Mouse (Mus musculus): ENCODE data around the gene Ptchd4. TPM values are rescaled to one million over a fixed set of nuclear protein-coding genes. Genes with fewer than 3 reads are reported as not detected.

The Ptchd4 gene
- 10 to 100 TPM in 1 of 2 experiments, 1 to 10 TPM in 1; 9.5 to 11.3 TPM for total RNA-seq (2021)

DNA sequence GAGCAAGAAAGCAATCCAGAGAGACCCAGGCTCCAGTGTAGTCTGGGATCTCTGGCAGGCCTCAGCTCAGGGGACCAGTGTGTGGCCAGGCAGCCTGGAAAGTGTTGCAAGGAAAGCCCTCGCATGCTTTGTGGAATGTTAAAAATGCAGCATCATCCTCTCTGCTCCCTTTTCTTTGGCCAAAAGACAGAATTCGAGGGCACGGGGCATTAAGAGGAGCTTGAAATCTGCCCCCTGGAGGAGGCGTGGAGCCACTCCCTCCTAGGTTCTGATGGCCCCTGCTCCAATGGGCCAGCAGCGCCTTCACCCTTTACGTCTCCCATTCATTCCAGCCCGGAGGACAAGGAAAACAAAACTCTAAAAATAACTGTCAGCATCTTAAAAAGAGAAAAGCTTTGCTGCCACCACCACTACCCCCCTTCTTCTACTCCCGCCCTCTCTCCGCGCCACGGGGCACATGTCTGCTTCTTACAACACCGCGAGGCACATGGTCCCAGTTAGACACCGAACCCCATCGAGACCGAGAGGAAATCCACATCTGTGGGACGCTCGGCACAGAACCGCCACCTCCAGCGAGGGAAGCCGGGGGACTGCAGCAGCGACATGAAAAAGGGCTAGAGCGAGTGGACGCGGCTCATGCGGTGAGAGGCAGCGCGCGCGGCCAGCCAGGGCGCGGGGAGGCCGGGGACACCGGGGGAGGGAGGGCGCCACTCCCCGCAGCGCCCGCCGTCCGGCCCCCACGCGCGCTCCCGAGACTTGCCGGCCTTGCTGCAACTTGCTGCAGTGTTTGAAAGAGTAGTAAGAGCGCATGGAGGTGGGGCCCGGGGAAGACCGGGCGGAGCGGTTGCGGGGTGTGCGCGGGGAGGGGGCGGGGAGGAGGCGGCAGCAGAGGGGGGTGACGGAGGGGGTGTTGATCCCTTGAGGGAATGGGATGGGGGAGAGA lies at the start of gene Ptchd4:
Gene Ptchd4 (plus strand): TSS at position 279 of the 943 bp plus-strand sequence.
- intact Hi-C loops (cut with DNase I): loop anchor here (5.0 kb wide), 2 partner anchors 191 to 286 kb away; no protein-coding TSS in a partner anchor
- DNase-seq (ENCODE audit: low spot score in 2 of 2): peak; percentile 67 to 76

DNA sequence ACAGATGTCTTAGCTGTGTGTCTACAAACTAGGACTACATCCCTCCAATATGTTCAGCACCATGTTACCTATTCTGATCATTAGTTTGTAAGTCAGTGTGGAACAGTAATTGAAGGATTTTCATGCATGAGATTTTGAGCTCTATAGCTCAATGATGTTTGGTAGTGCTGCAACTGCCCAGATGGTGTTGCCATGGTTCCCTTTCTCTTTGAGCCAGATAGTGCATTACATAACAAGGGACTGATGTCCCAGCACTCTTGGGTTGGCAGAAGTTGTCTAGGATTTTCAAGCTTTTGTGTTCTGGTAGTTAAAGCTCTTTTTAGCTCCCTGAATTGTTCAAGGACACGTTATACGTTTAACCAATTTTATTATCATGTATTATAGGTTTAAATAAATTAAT lies 38.9 kb upstream of the Ptchd4 start:
- intact Hi-C loops (cut with DNase I): no loop called here
- no peak for DNase-seq (ENCODE audit: low spot score in 2 of 2)

DNA sequence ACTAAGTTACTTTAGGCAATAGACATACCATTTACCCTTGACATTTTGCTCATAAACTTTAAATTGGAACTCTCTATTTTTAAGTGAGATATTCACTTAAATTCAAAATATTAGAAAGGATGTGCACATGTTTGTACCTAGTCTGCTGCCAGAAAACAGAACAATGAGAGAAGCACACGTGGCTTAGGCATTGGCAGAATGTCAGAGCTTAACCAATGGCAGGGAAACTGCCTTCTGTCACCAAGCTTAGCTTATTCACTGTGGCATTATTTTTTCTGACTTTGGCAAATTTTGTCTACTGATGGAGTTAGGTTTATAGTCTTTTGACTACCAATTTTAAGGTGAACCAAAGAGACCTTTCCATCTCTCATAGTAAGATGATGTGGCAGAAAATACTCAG lies 31.4 kb upstream of the Ptchd4 start:
- DNase-seq (ENCODE audit: low spot score in 2 of 2): no peak
- intact Hi-C loops (cut with DNase I): no loop called here

DNA sequence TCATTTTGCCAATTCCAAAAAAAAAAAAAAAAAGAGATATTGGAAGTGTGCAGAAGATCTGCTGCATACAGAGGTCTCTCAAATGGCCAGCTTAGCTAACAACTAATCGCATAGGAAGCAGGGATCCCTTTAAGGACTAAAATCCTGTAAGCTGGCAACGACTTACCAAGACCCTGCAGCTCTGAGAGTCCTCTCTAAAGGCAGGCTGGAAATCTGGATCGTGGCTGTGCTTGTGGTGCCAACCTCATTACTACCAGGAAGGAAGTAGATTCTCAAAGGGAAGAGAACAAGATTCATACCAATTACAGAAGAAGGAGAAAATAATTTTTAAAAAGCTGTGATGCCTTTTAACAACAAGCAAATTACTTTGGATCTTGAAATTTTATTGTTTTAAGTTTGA lies 29.5 kb upstream of the Ptchd4 start:
- no peak for DNase-seq (ENCODE audit: low spot score in 2 of 2)
- intact Hi-C loops (cut with DNase I): no loop called here

DNA sequence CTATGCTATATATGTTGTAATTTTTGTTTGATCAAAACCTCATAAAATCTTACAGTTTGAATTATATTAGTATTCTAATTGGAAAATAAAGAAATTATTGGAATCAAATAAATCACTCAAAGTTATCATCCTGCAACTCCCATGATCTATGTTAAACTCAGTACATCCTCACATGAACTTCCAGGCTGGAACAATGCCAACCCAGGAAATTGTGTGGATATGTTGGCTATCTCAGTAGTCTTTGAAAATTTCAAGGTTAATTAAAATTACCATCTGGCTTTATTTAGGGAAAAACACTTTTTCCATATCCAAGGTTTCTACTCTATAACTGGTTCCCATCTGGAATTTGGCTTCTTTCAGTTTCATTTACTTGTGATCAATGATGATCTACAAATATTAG lies 25.4 kb upstream of the Ptchd4 start:
- intact Hi-C loops (cut with DNase I): no loop called here
- no peak for DNase-seq (ENCODE audit: low spot score in 2 of 2)

DNA sequence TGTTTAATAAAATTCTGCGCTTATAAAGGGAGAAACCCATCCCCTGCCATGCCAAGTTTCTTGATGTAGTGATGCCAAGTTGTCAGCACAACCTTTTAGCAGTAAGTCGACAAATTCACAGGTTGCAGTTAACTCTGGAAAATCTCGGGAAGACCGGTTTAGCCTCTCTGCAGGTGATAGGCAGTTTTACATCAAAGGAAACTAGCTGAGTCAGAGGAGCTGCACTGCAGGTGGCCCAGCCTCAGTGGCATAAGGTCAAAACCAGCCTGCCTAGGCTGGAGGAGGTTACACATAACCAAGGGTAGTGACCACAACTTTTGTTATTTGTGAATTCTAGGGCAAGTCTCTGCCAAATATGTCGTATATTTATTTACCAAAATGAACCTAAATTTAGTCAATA lies 24.0 kb upstream of the Ptchd4 start:
- intact Hi-C loops (cut with DNase I): no loop called here
- DNase-seq (ENCODE audit: low spot score in 2 of 2): no peak

DNA sequence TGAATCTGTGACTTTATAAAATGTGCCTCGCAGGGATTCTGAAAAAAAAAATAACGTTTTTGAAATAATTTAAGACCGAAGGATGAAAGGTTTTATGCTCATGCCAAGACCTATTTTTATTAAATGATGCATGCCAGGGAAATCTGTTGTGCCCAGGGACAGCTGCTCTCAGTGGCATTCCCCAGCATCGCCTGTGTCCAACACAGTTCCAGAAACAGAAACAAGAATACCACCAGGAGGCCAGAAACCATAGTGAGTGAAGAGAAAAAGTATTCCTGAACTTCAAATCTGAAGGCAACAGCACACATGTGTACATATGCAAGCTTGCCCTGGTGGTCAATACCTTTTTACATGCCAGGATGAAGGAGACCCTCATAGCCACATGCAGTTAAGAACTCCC lies 17.8 kb upstream of the Ptchd4 start:
- DNase-seq (ENCODE audit: low spot score in 2 of 2): no peak
- intact Hi-C loops (cut with DNase I): no loop called here

DNA sequence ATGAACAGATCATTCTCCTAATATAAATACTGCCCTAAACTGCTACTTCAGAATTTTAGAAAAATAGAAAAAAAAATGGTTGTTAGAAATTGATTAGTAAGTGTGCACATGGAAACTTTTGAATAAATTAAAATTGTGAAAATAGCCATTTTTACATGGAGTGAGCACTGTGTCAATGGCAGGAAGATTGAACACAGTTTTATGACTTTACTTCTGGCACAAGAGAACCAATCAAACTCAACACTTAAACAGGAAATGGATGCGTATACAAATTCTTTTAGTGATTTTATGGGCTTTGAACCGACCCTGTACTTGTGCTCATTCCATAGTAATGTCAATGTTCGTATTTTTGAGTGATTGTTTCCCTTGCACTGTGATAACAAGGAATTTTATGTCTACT lies 16.1 kb upstream of the Ptchd4 start:
- DNase-seq (ENCODE audit: low spot score in 2 of 2): no peak
- intact Hi-C loops (cut with DNase I): no loop called here

DNA sequence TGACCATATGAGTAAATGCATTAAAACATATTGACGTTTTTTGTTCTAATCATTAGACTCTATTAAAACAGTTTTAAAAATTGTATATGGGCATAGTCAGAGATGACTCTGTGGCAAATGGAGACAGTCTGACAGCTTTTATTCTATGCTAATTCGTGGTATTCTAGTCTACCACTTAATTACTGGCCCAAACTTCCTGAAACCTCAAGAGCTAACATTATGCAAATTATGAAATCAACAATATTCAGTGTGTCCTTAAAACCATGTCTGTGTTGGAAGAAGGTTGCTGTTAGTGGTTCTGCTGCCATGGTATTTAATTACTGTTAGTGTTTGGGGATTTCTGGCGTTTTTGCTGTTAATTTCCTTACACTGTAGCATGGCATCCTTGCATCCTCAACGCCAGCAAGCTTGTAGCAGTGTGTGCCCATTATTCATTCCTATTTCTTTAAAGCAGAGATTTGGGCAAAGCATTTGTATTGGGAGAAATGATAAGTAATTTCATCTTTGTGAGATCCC lies 12.6 kb upstream of the Ptchd4 start:
- no peak for DNase-seq (ENCODE audit: low spot score in 2 of 2)
- intact Hi-C loops (cut with DNase I): no loop called here

DNA sequence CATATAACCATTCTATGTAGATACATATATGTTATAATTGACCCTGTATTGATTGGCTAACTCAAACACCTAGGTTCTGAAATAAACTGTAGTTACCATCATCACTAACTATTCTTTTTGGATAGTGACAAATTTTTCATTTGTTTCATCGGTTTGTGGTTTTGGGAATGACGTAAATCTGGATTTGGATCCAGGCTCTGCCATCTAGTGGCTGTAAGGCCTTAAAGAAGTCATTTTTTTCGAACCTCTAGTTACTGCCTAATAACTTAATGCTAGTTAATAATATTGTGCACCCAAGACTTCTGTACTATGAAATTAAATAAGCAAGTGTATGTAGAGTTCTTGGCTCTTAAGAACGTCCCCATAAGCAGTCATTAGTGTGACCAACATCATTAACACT lies 11.5 kb upstream of the Ptchd4 start:
- intact Hi-C loops (cut with DNase I): no loop called here
- no peak for DNase-seq (ENCODE audit: low spot score in 2 of 2)

DNA sequence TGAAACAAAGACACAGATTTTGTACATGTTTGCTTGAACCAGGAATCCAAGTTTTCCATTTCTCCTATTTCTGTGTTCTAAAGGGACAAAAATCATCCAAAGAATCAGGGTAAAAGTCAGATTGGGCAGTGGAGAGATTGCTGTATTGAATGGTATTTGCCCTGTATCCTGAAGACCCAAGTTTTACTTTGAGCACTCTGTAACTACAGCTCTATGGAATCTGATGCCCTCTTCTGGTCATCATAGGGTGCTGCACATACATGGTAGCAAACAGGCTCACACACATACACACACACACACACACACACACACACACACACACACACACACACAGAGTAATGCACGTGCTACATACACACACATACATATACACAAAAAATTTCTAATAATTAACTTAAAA lies 8.7 kb upstream of the Ptchd4 start:
- intact Hi-C loops (cut with DNase I): no loop called here
- no peak for DNase-seq (ENCODE audit: low spot score in 2 of 2)

DNA sequence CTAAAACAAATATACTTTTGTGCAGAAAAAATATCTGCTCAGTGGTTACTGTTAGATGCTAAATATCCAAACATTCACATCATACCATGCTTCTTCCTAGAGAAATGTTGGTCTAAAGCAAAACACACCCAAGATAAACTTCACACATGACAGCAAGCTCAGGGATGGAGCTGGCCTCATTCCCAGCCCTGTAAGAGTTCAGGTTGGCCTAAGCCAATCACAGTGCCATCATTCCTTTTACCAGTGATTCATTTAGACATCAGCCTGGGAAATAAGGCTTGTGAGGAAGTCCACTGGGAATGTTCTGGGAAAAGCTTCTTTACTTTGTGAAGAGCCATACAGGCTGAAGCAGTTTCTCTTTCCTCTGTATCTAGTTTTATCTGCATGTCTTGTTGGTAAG lies 5.6 kb upstream of the Ptchd4 start:
- intact Hi-C loops (cut with DNase I): no loop called here

DNA sequence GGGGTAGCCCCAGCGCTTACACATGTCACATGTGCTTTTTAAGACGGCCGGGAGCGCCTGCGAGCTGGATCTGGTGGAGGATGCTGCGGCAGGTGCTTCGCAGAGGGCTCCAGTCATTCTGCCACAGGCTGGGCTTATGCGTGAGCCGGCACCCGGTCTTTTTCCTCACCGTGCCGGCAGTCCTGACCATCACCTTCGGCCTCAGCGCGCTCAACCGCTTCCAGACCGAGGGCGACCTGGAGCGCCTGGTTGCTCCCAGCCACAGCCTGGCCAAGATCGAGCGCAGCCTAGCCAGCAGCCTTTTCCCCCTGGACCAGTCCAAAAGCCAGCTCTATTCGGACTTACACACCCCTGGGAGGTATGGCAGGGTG lies 850 bp downstream of the Ptchd4 start:
- peak; percentile 47 to 64 for DNase-seq (ENCODE audit: low spot score in 2 of 2)
- intact Hi-C loops (cut with DNase I): loop anchor here (5.0 kb wide), 2 partner anchors 191 to 286 kb away; no protein-coding TSS in a partner anchor

More for the DNA sequence above, 5.6 kb upstream of the Ptchd4 start:
- no peak for DNase-seq (ENCODE audit: low spot score in 2 of 2)

DNA sequence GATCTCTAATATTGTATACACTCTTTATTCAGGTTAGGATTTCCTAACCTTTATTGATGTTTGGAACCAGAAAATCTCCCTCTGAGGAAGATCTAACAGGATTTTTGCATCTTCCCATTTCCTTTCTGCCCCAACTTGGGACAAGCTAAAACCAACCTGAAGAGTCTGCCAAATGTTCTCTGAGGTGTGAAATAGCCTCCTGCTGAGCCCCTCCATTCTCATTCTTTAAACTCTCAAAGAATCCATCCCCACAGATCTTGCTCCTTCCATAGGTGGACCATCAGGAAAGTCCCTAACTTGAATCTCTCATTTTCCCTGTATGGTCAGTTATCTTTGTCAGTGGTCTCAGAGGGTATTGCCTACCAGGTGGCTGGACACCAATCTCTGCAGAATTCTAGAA lies 20.0 kb downstream of the Ptchd4 start:
- intact Hi-C loops (cut with DNase I): no loop called here
- no peak for DNase-seq (ENCODE audit: low spot score in 2 of 2)

DNA sequence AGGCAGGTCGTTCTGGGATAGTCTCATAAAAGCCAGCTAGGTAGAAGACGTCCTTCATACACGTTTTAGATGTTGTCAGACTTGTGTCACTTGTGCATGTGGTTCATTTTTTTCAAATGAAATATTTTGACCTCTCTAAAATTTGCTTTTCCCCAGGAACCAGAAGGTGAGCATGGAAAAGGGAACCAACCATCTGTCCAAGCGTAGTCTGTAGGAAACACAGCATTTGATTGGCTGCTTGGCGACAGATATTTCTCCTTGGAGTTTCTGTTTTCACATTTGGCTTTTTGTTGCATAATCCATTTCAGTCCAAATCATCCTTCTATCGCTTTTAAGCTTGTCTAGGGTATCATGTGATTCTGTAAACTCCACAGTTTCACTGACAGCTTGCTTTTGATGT lies 20.8 kb downstream of the Ptchd4 start:
- DNase-seq (ENCODE audit: low spot score in 2 of 2): no peak
- intact Hi-C loops (cut with DNase I): no loop called here

DNA sequence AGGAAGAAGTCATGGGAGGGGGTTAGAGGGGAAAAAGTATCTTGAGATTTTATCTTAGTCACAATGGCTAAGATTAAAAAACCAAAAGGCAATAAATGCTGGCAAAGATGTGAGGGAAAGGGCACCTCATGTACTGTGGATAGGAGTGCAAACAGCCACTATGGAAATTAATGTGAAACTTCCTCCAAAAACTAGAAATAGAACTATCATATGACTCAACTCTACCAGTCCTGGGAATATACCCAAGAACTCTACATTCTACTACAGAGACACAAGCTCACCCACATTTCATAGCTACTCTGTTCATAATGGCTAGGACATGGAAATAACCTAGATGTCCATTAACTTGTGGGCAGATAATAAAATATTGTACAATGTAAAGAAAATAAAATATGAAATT lies 30.3 kb downstream of the Ptchd4 start:
- no peak for DNase-seq (ENCODE audit: low spot score in 2 of 2)
- intact Hi-C loops (cut with DNase I): no loop called here

DNA sequence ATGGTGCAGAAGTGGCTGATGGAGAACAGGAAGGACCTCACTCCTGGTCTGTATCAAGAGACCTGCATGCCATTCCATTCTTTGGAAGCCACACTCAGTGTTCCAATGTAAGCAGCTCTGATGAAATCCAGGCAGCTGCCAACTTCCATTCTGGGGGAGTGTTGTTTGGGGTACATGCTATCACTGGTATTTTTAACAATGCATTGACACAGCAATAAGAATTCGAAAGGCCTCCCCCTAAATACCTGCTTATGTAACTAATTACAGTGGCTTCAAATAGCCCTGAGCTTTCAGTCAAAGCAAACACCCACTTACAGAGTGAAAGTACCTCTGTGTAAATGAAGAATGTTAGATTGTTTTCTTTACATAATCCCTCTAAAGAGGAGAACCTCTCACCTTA lies 42.7 kb downstream of the Ptchd4 start:
- intact Hi-C loops (cut with DNase I): no loop called here
- peak; percentile 14 to 21 for DNase-seq (ENCODE audit: low spot score in 2 of 2)

DNA sequence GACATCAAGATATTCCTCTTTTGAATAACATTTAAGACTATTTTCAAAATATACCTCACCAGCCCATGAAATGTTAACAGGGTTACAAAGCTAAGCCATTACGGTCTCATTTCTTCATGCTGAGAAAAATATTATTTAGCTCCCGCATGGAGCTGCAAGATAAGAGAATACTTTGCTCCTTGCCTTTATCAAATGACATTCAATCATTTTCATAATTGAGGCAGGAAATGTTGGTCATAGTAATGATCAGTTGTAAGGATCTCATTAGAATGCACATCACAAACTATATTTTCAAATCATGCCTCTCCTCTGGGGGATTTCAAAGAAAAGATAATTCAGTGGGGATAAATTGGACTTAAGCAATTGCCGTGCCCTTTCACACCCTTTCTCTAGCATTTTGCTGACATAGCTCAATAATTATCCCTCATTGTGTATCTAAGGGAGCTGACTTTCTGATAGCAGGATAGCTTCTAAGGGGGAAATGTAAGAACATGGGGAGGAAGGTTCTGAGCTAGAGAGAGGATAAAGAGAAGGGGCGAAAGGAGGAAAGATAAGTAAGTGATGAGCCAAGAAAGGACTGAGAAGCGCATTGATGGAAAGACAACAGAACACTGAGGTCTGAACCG lies 47.5 kb downstream of the Ptchd4 start:
- intact Hi-C loops (cut with DNase I): no loop called here
- DNase-seq (ENCODE audit: low spot score in 2 of 2): no peak

DNA sequence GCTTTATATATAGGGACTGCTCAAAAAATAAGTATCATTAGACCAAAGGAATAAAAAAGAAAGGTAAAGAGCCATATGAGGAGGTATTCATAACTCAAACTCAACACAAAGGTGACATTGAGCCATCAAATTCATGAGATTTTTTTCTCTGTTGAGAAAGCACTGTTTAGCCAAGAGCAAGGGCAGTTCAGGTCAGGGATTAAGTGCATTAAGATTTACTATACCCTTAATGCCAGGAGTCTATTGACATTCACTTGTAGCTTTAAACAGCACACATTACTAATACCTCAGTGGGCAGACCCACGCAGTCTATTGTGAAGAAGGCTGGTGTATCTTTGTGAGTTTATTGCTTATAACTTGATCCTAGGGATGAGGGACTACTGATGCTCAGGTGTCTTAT lies 49.0 kb downstream of the Ptchd4 start:
- no peak for DNase-seq (ENCODE audit: low spot score in 2 of 2)
- intact Hi-C loops (cut with DNase I): no loop called here

DNA sequence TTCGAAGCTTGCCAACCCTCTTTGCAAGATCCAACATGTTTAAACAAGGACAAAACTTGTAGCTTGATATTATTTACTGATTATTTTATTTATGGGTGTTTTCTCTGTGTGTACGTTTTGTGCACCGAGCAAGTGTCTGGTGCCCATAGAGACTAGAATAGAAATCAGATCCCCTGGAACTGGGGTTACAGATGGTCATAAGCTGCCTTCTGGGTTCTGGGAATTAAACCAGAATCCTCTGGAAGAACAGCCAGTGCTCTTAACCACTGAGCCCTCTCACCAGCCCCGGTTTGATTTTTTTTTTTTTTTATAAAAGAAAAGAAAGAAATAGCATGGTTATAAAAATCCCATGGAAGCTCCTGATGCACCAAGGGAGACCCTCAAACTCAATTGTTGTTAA lies 59.1 kb downstream of the Ptchd4 start:
- no peak for DNase-seq (ENCODE audit: low spot score in 2 of 2)
- intact Hi-C loops (cut with DNase I): no loop called here

DNA sequence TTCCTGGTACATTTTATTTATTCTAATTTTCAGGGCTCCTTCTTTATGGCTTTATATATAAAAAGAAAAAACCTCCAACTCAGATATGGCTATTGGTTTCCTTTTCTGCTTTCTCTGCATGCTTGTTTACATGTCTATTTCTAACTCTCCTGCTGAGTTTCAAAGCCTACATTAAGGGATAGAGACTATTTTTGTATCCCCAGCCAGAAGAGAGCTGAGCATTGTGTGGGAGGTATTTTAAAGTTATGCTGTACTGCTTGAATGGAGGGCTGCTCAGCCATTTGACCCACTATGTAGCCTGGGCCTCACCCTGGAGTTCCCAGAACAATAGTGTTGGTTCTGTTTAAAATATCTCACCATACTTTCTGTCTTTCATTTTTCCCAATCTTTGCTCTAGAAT lies 77.3 kb downstream of the Ptchd4 start:
- DNase-seq (ENCODE audit: low spot score in 2 of 2): no peak
- intact Hi-C loops (cut with DNase I): no loop called here

Data from left cerebral cortex, postnatal 36 days (tissue).